Mouse (Mus musculus) ovary, postnatal 36 days (tissue): Measurements from ENCODE around the gene Chst3.
"Not testable (repeated sequence)": the region's sequence is repeated elsewhere in the genome, so short reads cannot be mapped to it uniquely, and the experiment has no call there.

Experiments used
- DNase-seq: peaks from one replicate; pipeline ENCODE4 v3.0.0; 2022; ENCODE audit warnings: low spot score, mixed read lengths

Chst3 gene

DNA sequence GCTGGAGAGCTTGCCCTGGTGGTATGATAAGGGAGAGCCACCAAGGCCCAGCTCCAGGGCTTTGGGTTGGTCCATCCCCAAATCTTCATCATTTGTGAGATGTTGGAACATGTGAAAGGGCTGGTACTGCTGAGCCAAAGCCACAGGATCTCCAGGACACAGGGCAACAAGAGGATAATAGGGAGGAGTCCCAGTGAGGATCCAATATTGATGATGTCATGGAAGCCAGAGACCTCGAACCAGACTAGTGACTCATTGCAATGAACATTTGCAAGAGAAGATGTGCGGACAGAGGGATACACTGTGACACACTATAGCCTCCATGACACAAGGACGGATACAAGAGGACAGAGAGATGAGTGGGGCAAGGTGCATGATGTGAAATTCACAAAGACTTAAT, 60.9 kb downstream of the Chst3 start:
- no peak for DNase-seq

DNA sequence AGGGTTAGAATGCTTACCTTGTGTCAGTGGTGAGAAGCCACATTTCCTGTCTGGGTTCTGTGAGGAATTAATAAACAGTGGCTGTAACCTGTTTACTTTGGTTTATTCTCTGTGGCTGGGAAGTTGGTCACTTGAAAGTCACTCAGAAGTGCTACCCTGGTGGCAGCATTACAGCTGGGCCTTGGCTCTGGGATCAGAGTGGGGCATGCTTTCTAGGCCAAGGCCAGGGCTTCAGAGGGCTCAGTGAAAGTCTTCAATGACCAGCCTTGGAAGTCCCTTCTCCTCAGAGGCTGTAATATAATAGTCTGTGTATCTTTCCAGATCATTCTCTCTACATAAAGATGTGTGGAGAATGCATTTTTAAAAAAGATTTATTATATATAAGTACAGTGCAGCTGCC, 63.0 kb downstream of the Chst3 start:
- no peak for DNase-seq

DNA sequence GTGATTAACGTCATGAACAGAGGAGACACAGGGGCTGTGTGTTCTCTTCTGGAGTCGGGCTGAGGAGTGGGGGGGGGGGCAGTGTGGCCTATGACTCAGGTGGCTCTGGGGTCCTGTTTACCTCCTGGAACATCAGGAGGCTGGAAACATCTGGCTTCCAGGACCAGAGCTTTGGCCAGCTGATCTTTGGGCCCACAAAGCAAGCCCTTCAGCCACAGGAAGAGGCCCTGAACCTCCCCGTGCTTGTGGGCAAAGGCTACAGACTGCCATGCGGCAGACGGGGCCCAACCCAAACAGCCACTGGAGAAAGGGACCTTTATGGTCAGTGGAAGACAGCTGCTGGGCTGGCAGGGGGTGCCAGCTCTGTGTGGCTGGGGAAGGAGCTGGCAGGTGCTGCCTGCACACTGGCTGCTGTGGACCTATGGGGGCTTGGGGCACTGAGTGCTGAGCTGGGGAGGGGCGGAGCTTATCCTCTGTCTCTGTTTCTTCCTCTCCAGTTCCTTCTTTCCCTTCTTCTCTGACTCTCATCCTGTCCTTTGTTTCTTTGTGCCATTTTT, 67.9 kb downstream of the Chst3 start:
- no peak for DNase-seq

DNA sequence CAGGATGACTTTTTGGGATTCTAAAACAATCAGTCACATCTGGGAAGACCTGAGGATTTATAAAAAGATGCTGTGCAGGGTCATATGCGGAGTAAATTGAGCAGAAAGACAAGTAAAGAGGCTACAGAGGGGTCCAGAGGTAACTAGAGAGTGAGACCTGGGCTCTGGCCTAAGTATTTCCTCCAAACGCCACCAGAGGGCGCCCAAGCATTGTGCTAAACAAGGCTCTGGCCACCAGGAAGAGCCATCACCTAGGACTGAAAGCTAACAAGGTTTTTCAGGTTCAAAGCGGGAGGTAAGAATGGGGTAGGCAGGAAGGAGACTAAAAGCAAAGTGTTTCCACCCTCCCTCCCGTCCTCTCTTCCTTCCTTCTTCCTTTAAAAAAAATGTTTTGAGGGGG, 71.0 kb downstream of the Chst3 start:
- peak; percentile 81 for DNase-seq

DNA sequence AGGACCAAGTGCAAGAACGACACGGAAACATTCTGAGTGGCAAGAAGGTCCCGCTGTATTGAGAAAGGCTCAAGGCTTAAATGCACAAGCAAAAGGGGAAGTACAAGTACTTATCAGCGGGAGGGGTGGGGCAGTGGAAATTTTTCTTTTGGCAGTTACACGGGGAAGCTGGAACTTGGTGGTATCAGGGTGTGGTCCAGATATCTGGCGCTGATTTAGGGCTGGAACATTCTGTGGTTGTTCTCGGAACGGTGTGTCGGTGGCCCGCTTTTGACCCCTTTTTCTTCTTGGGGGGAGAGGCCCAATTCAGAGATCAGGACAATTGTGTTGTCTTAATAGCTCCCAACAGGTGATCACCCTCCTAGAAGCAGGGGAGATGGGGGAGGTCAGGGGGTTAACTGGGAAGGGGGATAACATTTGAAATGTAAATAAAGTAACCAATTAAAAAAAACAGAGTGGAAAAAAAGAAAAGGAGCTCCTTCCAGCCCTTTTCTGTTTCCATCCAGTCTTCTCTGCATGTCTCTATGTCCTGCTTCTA, 71.5 kb downstream of the Chst3 start:
- DNase-seq, result not testable (repeated sequence)

DNA sequence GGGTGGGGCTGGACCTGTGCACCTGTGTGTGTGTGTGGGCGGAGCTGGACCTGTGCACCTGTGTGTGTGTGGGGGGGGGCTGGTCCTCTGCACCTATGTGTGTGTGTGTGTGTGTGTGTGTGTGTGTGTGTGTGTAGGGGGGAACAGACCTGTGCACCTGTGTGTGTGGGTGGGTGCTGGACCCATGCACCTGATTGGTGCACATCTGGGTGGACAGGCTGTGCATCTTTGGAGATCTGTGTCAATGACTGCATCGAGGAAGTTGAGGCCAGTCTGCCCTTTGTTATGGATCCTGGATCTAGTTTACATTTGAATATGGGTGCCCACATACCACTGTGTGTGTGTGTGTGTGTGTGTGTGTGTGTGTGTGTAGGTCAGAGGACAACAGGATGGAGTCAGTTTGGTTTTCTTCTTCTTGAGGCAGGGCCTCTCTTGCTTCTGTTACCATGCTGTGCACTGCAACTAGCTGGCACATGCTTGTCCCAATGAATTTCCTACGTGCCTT, 77.4 kb downstream of the Chst3 start:
- no peak for DNase-seq

DNA sequence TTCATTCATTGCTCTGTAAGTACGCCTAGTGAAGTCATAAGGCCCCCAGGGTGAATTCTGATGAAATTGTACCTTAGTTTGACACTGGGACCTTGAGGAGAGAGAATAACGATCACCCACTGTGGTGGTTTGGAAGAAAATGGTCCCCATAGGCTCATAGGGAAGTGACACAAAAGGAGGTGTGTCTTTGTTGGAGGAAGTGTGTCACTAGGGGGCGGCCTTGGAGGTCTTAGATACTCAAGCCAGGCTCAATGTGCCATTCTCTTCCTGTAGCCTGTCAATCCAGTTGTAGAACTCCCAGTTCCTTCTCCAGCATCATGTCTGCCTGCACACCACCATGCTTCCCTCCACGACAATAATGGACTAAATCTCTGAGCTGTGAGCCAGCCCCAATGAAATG, 78.3 kb downstream of the Chst3 start:
- no peak for DNase-seq

DNA sequence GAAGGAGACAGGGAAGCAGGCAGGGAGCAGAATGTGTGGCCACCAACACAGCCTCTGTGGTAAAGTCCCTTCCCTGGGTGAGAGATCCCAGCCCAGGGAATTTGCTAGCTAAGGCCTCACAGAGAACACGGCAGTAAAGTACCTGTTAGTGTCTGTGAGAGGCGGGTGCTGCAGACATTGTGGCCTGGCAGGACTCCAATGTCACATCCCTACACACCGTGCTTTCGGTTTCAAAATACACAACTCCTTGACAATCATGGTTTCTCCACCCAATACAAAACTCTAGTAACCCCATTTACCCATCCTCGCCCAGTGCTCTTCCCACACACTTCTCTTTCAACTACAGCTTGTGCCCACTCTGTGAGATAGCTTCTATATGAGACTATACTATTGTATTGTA, 80.4 kb downstream of the Chst3 start:
- no peak for DNase-seq

DNA sequence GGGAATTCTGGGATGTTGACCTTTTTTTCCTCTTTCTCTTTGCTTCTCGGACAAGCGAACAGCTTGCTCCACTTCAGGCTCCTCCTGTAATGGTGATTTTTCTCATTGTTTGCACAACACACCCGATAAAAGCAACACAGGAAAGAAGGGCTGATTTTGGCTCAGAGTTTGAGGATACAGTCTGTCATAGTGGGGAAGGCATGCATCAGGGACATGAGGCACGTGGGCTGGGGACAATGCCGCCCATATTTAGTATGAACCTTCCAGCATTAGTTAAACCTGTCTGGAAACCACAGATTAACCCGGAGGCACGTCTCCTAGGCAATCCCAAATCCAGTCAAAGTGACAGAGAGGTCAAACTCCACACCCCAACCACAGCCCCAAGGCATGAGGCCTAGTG, 82.1 kb downstream of the Chst3 start:
- DNase-seq, result no peak

DNA sequence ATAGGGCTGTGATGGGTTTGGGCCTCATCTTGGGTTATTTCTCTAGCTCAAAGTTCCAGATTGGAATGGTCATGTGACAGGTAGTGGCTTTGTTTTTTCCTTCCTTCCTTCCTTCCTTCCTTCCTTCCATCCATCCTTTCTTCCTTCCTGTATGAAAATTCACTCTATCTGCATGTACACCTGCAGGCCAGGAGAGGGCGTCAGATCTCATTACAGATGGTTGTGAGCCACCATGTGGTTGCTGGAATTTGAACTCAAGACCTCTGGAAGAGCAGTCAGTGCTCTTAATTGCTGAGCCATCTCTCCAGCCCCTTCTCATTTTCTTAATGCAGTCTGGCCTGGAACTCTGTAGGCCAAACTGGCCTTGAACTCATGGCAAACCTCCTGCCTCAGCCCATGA, 83.0 kb downstream of the Chst3 start:
- not testable (repeated sequence) for DNase-seq

DNA sequence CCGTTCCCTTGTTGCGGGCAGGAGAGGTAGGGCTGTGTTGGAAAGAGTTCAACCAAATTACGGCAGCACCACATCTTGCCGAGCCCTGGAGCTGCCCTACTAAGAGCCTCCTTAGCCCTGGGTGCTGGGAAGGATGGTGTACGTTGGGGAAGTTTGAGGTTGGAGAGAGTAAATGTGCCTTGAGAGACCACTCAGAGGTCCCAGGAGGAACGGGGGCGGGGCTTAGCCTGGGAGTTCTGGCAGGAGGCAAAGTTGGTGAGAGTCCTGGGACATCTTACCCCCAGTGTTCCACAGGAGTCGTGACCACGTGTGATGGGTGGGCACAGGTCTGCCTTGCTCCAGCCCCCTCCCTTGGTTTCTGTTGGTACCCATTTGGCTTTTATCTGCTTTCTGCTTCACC, 84.9 kb downstream of the Chst3 start:
- no peak for DNase-seq

DNA sequence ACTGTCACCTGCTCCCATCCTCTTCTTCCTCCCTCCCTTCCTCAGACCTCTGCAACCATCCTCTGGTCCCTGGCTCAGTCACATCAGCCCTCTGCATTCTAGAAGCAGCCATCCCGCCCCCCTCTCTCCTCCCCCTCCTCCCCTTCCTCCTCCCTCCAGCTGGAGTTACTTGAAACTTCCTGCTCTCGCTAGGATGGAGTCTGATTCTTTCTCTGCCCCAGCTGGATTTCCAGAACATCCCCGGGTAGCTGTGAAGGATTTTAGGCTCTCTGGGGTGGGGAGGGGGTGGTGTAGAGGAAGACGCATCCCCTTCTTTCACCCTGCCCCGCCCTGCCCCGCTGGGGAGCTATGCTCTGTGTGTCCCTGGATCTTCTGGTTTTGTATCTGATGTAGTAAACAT, 85.6 kb downstream of the Chst3 start:
- DNase-seq, result no peak
